9 mouse cellular contexts compared by ENCODE assay signal in the genomic region with DNA sequence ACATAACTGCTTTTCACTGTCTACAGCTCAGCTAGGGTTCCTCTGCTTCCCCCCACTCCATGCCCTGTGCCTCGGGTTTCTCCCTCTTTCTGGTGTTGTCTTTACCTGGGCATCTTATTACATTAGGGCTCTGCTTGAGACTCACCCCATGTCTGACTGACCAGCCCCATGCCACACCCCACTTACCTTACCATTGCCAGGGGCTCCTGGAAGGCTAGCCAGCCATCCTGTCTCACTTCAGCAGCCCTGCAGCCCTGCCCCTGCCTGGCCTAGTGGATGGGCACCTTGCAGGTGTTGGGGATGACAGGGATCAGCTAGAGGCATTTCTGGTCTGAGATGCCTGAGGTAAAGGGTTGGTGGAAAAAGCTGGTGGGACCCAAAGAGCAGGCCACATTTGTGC. TPM values are rescaled to one million over a fixed set of nuclear protein-coding genes. Genes with fewer than 3 reads are reported as not detected.
A peak's percentile ranks its signal among the peaks of the same experiment; 100 is the strongest.
DNase-seq lines count a peak whose midpoint lies in the region; ATAC-seq and TF ChIP-seq lines count a peak whose summit lies in the region.
"Had no signal": no experiment of that assay in that cellular context is flagged by ENCODE, and none has a peak within 500 bp of the region (broad histone marks: within the 10 kb centered on the region; RNA-seq: fewer than 3 reads in every experiment).

No protein-coding gene starts in this region.

- no peak for TF ChIP-seq POLR2A in lung, adult 2 months (IDR thresholded peaks at IDR 0.05; ENCODE audit: borderline replicate concordance, extremely low read depth, low read depth, low read length)

- 4% methylated on average over 1 of the region's 1 CpGs for WGBS in lung, embryonic 14.5 days
- WGBS in lung, adult 2 months: 41% methylated on average over 1 of the region's 1 CpGs
- WGBS in forebrain, embryonic 10.5 days: 27% methylated on average over 1 of the region's 1 CpGs
- WGBS in intestine, postnatal 0 days: 33% methylated on average over 1 of the region's 1 CpGs
- 13% methylated on average over 1 of the region's 1 CpGs for WGBS in neural tube, embryonic 13.5 days

- no peaks in the 10 kb centered on the region for H3K27me3 ChIP-seq in lung, embryonic 14.5 days (ENCODE audit: insufficient read depth, low read length)
- peaks cover 9% of the 10 kb centered on the region; the same call in 1 of the 2 replicates for H3K27me3 ChIP-seq in forebrain, embryonic 10.5 days (ENCODE audit: poor library complexity, severe bottlenecking)
- no peaks in the 10 kb centered on the region for H3K27me3 ChIP-seq in intestine, postnatal 0 days (replicated peaks; ENCODE audit: control insufficient read depth, insufficient read depth, low read length)
- no peaks in the 10 kb centered on the region for H3K27me3 ChIP-seq in neural tube, embryonic 13.5 days

- H3K9me3 ChIP-seq in lung, embryonic 14.5 days (ENCODE audit: low read depth, low read length): no peaks in the 10 kb centered on the region
- H3K9me3 ChIP-seq in forebrain, embryonic 10.5 days: no peaks in the 10 kb centered on the region
- H3K9me3 ChIP-seq in intestine, postnatal 0 days (ENCODE audit: control insufficient read depth): no peaks in the 10 kb centered on the region
- H3K9me3 ChIP-seq in neural tube, embryonic 13.5 days: no peaks in the 10 kb centered on the region

- no peak for ATAC-seq in lung, embryonic 14.5 days (ENCODE audit: insufficient read depth)
- no peak for ATAC-seq in intestine, postnatal 0 days
- ATAC-seq in neural tube, embryonic 13.5 days (ENCODE audit: low read depth): peak; percentile 40; the same call in 1 of the 2 replicates

- no peak for TF ChIP-seq CTCF in lung, embryonic 14.5 days (IDR thresholded peaks at IDR 0.05; ENCODE audit: low read depth)
- no peak for TF ChIP-seq CTCF in lung, adult 2 months (IDR thresholded peaks at IDR 0.05; ENCODE audit: insufficient read depth, low read length)
- TF ChIP-seq CTCF in intestine, postnatal 0 days (IDR thresholded peaks at IDR 0.05; ENCODE audit: low read depth): no peak

- H3K27ac ChIP-seq in lung, embryonic 14.5 days (ENCODE audit: low read depth): no peak overlapping the region
- H3K27ac ChIP-seq in forebrain, embryonic 10.5 days: peak overlapping the region; percentile 87; the same call in 1 of the 2 replicates
- H3K27ac ChIP-seq in intestine, postnatal 0 days (ENCODE audit: low read depth, low read length): no peak overlapping the region
- no peak overlapping the region for H3K27ac ChIP-seq in neural tube, embryonic 13.5 days (replicated peaks)

- H3K9ac ChIP-seq in lung, embryonic 14.5 days: no peak overlapping the region
- no peak overlapping the region for H3K9ac ChIP-seq in intestine, postnatal 0 days (ENCODE audit: low read depth, low read length)
- peak overlapping the region; percentile 73 for H3K9ac ChIP-seq in neural tube, embryonic 13.5 days

- H3K4me2 ChIP-seq in lung, embryonic 14.5 days: peak overlapping the region; percentile 80
- peak overlapping the region; percentile 91; the same call in 1 of the 2 replicates for H3K4me2 ChIP-seq in intestine, postnatal 0 days (replicated peaks; ENCODE audit: low read depth)
- H3K4me2 ChIP-seq in neural tube, embryonic 13.5 days: peak overlapping the region; percentile 76

- H3K4me3 ChIP-seq in lung, embryonic 14.5 days (ENCODE audit: low read depth, low read length): peak overlapping the region; percentile 53
- H3K4me3 ChIP-seq in lung, adult 2 months (replicated peaks; ENCODE audit: extremely low read depth, low read depth, low read length): no peak overlapping the region
- peak overlapping the region; percentile 68 for H3K4me3 ChIP-seq in forebrain, embryonic 10.5 days
- H3K4me3 ChIP-seq in intestine, postnatal 0 days (ENCODE audit: low read depth, low read length): no peak overlapping the region
- peak overlapping the region; percentile 55; the same call in 1 of the 2 replicates for H3K4me3 ChIP-seq in neural tube, embryonic 13.5 days

- no peak for DNase-seq in lung, embryonic 14.5 days
- no peak for DNase-seq in lung, adult 2 months
- no peak for DNase-seq in forebrain, embryonic 10.5 days (ENCODE audit: extremely low spot score, low spot score)
- DNase-seq in B cell, adult 2 months: no peak
- DNase-seq in layer of hippocampus, postnatal 36 days: no peak
- DNase-seq in lung, postnatal 25 days (ENCODE audit: low spot score): no peak
- DNase-seq: right cerebral cortex, postnatal 4 days had no signal

- peaks cover 36% of the 10 kb centered on the region for H3K36me3 ChIP-seq in lung, embryonic 14.5 days (ENCODE audit: insufficient read depth)
- peaks cover 64% of the 10 kb centered on the region for H3K36me3 ChIP-seq in forebrain, embryonic 10.5 days (replicated peaks)
- H3K36me3 ChIP-seq in intestine, postnatal 0 days (ENCODE audit: control insufficient read depth, insufficient read depth): peaks cover 45% of the 10 kb centered on the region
- H3K36me3 ChIP-seq in neural tube, embryonic 13.5 days: peaks cover 46% of the 10 kb centered on the region

- no peaks in the 10 kb centered on the region; the same call in 1 of the 2 replicates for H3K4me1 ChIP-seq in lung, embryonic 14.5 days (ENCODE audit: insufficient read depth)
- peaks cover 5% of the 10 kb centered on the region for H3K4me1 ChIP-seq in lung, adult 2 months (ENCODE audit: control insufficient read depth, insufficient read depth, low read length)
- peaks cover 22% of the 10 kb centered on the region for H3K4me1 ChIP-seq in forebrain, embryonic 10.5 days
- peaks cover 4% of the 10 kb centered on the region; the same call in 1 of the 2 replicates for H3K4me1 ChIP-seq in intestine, postnatal 0 days (replicated peaks; ENCODE audit: control insufficient read depth, insufficient read depth, low read length)
- H3K4me1 ChIP-seq in neural tube, embryonic 13.5 days (replicated peaks): peaks cover 16% of the 10 kb centered on the region

RNA-seq across cellular contexts. Expression of a gene that starts 0.9 kb away (rescaled TPM):
- 5.3 and 5.4 TPM in 2 replicates for polyA plus RNA-seq in lung, embryonic 14.5 days (2014; fragmentation: Nextera tagmentation; extraction: Ambion mirVana)
- 4.9 and 7.0 TPM in 2 replicates for polyA plus RNA-seq in lung, adult 2 months (2012; rRNA removed)
- polyA plus RNA-seq in forebrain, embryonic 10.5 days (2016; fragmentation: Nextera tagmentation; extraction: Ambion mirVana): 7.0 and 7.1 TPM in 2 replicates
- 8.0 and 9.4 TPM in 2 replicates for polyA plus RNA-seq in intestine, postnatal 0 days (2015; fragmentation: Nextera tagmentation; extraction: Ambion mirVana)
- 8.2 and 10.0 TPM in 2 replicates for polyA plus RNA-seq in neural tube, embryonic 13.5 days (2015; fragmentation: Nextera tagmentation; extraction: Ambion mirVana)
- 10 to 100 TPM; 37.3 to 37.9 TPM for total RNA-seq in layer of hippocampus, postnatal 36 days (2021)

RNA-seq across cellular contexts. Expression of a gene that starts 28.0 kb away (rescaled TPM):
- 45.4 and 45.7 TPM in 2 replicates for polyA plus RNA-seq in lung, embryonic 14.5 days (2014; fragmentation: Nextera tagmentation; extraction: Ambion mirVana)
- polyA plus RNA-seq in lung, adult 2 months (2012; rRNA removed): 50.4 and 62.5 TPM in 2 replicates
- polyA plus RNA-seq in forebrain, embryonic 10.5 days (2016; fragmentation: Nextera tagmentation; extraction: Ambion mirVana): 65.6 and 66.6 TPM in 2 replicates
- polyA plus RNA-seq in intestine, postnatal 0 days (2015; fragmentation: Nextera tagmentation; extraction: Ambion mirVana): 8.7 and 9.0 TPM in 2 replicates
- 23.3 and 23.4 TPM in 2 replicates for polyA plus RNA-seq in neural tube, embryonic 13.5 days (2015; fragmentation: Nextera tagmentation; extraction: Ambion mirVana)
- total RNA-seq in layer of hippocampus, postnatal 36 days (2021): 10 to 100 TPM; 48.9 to 60.5 TPM

Comparison
In these comparisons a context has a peak if more than half of its experiments do, and no peak if none do; other contexts are left out.
1. H3K4me3 ChIP-seq: peak in lung, embryonic 14.5 days (single experiment), forebrain, embryonic 10.5 days (single experiment) and neural tube, embryonic 13.5 days (single experiment); none in lung, adult 2 months (single experiment) and intestine, postnatal 0 days (single experiment).
2. Peak in every context shown above with its lines, with median percentiles within 50 percentile points of each other: H3K4me2 ChIP-seq.